Mouse (Mus musculus) testis, adult 2 months (tissue): ENCODE measurements around the gene Pqbp1.

Experiments
- CTCF ChIP-seq: fragments of 200-500 bp; IDR thresholded peaks from 2 replicates; pipeline ENCODE4 v1.5.1; 2012; ENCODE audit warnings: low read depth, mild to moderate bottlenecking, inconsistent platforms, low read length, moderate library complexity; ENCODE audit not compliant: control insufficient read depth, insufficient read depth, insufficient replicate concordance
- POLR2A ChIP-seq: fragments of 200-500 bp; IDR thresholded peaks from 2 replicates; pipeline ENCODE4 v1.6.1; 2012; ENCODE audit warnings: low read depth, mild to moderate bottlenecking, inconsistent platforms, low read length, moderate library complexity; ENCODE audit not compliant: control insufficient read depth

- no peak for TF ChIP-seq CTCF
- TF ChIP-seq POLR2A, result no peak
Observed at GRCm38 (mm10) chrX:7863181-7863580, 35.9 kb downstream of the Pqbp1 start.
